Mouse (Mus musculus) cerebellum, postnatal 14 days (tissue): ENCODE data around the gene Inpp5k.

Experiments used
- DNase-seq, 2 experiments: peaks; one replicate each; pipeline ENCODE4 v3.0.0; 2021; ENCODE audit warnings: mixed read lengths in 2 of 2

Inpp5k gene

GRCm38 (mm10) chr11:75655621-75656545 is 25.1 kb downstream of the Inpp5k start:
- DNase-seq, result peak; percentile 68 to 70

- no peak for DNase-seq
These were observed 26.1 kb downstream of the Inpp5k start for GRCm38 (mm10) chr11:75656621-75657590.

GRCm38 (mm10) chr11:75657841-75658240 is 27.1 kb downstream of the Inpp5k start:
- DNase-seq, result no peak

- no peak for DNase-seq
These were observed 27.5 kb downstream of the Inpp5k start for GRCm38 (mm10) chr11:75658311-75658710.

- no peak for DNase-seq
These were observed 28.4 kb downstream of the Inpp5k start for GRCm38 (mm10) chr11:75658996-75659750.

GRCm38 (mm10) chr11:75660081-75660590 is 29.3 kb downstream of the Inpp5k start:
- no peak for DNase-seq

GRCm38 (mm10) chr11:75660941-75661800 is 30.4 kb downstream of the Inpp5k start:
- no peak for DNase-seq

- DNase-seq, result no peak
These were observed 31.3 kb downstream of the Inpp5k start for GRCm38 (mm10) chr11:75662131-75662530.

- DNase-seq, result no peak
These were observed 35.5 kb downstream of the Inpp5k start for GRCm38 (mm10) chr11:75666296-75666695.

- no peak for DNase-seq
These were observed 37.8 kb downstream of the Inpp5k start for GRCm38 (mm10) chr11:75668621-75669020.

- DNase-seq, result no peak
These were observed 38.5 kb downstream of the Inpp5k start for GRCm38 (mm10) chr11:75669176-75669852.

- no peak for DNase-seq
These were observed 39.0 kb downstream of the Inpp5k start for GRCm38 (mm10) chr11:75669853-75670200.

- DNase-seq, result no peak
These were observed 40.8 kb downstream of the Inpp5k start for GRCm38 (mm10) chr11:75671426-75672180.

- no peak for DNase-seq
These were observed 42.6 kb downstream of the Inpp5k start for GRCm38 (mm10) chr11:75673411-75673810.

- DNase-seq, result no peak
These were observed 44.1 kb downstream of the Inpp5k start for GRCm38 (mm10) chr11:75674875-75675274.

GRCm38 (mm10) chr11:75677881-75678746 is 47.3 kb downstream of the Inpp5k start:
- no peak for DNase-seq

GRCm38 (mm10) chr11:75678747-75679438 is 48.1 kb downstream of the Inpp5k start, which contains the start of gene Crk:
Gene Crk, plus strand, starts transcription at chr11:75679259.
- peak; percentile 98 to 99 for DNase-seq
